Mouse (Mus musculus) lung, embryonic 15.5 days (tissue): ENCODE results near the gene Abracl. TPM values are rescaled to one million over a fixed set of nuclear protein-coding genes. Genes with fewer than 3 reads are reported as not detected.

Source experiments
- ATAC-seq: fragments of 200-750 bp; cut with Nextera tagmentation; 2 replicates; pipeline ENCODE4 v1.8.0; 2017; ENCODE audit warnings: moderate number of reproducible peaks, borderline replicate concordance; ENCODE audit not compliant: low FRiP score, low TSS enrichment; ENCODE audit errors: extremely low read depth
- H3K27ac ChIP-seq: fragments of 300-500 bp; sonication (generic); 2 replicates; pipeline ENCODE4 v1.5.1; 2015; ENCODE audit warnings: moderate library complexity, mild to moderate bottlenecking, inconsistent platforms
- H3K27me3 ChIP-seq: fragments of 300-500 bp; sonication (generic); 2 replicates; pipeline ENCODE4 v1.6.1; 2015; ENCODE audit warnings: inconsistent platforms
- H3K36me3 ChIP-seq: fragments of 300-500 bp; sonication (generic); 2 replicates; pipeline ENCODE4 v1.6.1; 2015; ENCODE audit warnings: inconsistent platforms
- H3K4me1 ChIP-seq: fragments of 300-500 bp; sonication (generic); 2 replicates; pipeline ENCODE4 v1.6.1; 2015; ENCODE audit warnings: inconsistent platforms
- H3K4me2 ChIP-seq: fragments of 300-500 bp; sonication (generic); 2 replicates; pipeline ENCODE4 v1.6.1; 2015; ENCODE audit warnings: inconsistent platforms, mild to moderate bottlenecking, moderate library complexity
- H3K4me3 ChIP-seq: fragments of 300-500 bp; sonication (generic); 2 replicates; pipeline ENCODE4 v1.5.1; 2015; ENCODE audit warnings: mild to moderate bottlenecking, inconsistent platforms
- H3K9ac ChIP-seq: fragments of 300-500 bp; sonication (generic); 2 replicates; pipeline ENCODE4 v1.6.1; 2015; ENCODE audit warnings: inconsistent platforms
- H3K9me3 ChIP-seq: fragments of 300-500 bp; sonication (generic); 2 replicates; pipeline ENCODE4 v1.6.1; 2016; ENCODE audit warnings: inconsistent platforms
- WGBS: fragments of 180-500 bp; shearing (Covaris S2); methylation state at CpG from one replicate; pipeline ENCODE4 v1.1.7; 2015; 5-methylcytosine and 5-hydroxymethylcytosine counted together
- polyA plus RNA-seq: library from polyadenylated mRNA; unstranded; fragments of >200 nt; fragmentation: Nextera tagmentation; extraction: Ambion mirVana; gene quantifications from 2 replicates; pipeline ENCODE4 v1.2.1, GENCODE M21; 2015

The Abracl gene
- polyA plus RNA-seq, 1 experiment from 2014 or later = 136 TPM

GRCm38 (mm10) chr10:17966090-17966489 is 57.0 kb downstream of the Abracl start:
- Histone ChIP-seq H3K4me2 (no peak overlapping the region), H3K27ac (no peak overlapping the region), H3K9ac (no peak overlapping the region), H3K4me3 (no peak overlapping the region), H3K27me3 (no peaks in the 10 kb centered on the region), H3K9me3 (no peaks in the 10 kb centered on the region), H3K4me1 (no peaks in the 10 kb centered on the region), H3K36me3 (no peaks in the 10 kb centered on the region)
- ATAC-seq = no peak
- 54% methylated on average over 4 of the region's 4 CpGs for WGBS

Other genes starting within 250 kb of the Abracl start
- gene Txlnb, start 227.1 kb downstream of the Abracl start, polyA plus RNA-seq = 1.1 and 1.3 TPM in 2 replicates
- 2.9 and 4.7 TPM in 2 replicates for gene Heca, start 75.2 kb downstream of the Abracl start, polyA plus RNA-seq
- 21.2 and 21.9 TPM in 2 replicates for gene Reps1, start 32.6 kb upstream of the Abracl start, polyA plus RNA-seq
- gene Ect2l, start 187.6 kb upstream of the Abracl start, polyA plus RNA-seq = 0.39 and 0.55 TPM in 2 replicates
- gene Ccdc28a, start 211.7 kb upstream of the Abracl start, polyA plus RNA-seq = 9.7 and 10.2 TPM in 2 replicates